Mouse (Mus musculus) myocyte (in vitro differentiated cells): ENCODE measurements at regions not wholly inside any gene's neighbourhood (a gene's known extent, or its start where the extent isn't known, plus 50 kb on each side); places are given as distances from the start of the nearest gene placed in this dataset.

ENCODE experiments used
- H3K27me3 ChIP-seq: one replicate; pipeline ENCODE4 v1.6.1; 2011; ENCODE audit not compliant: control insufficient read depth, insufficient read depth, insufficient read length
- H3K36me3 ChIP-seq: one replicate; pipeline ENCODE4 v1.6.1; 2011; ENCODE audit not compliant: control insufficient read depth, insufficient read depth
- H3K4me2 ChIP-seq: one replicate; pipeline ENCODE4 v1.6.1; 2011; ENCODE audit warnings: low read depth, control low read depth
- H3K4me3 ChIP-seq: one replicate; pipeline ENCODE4 v1.5.1; 2011; ENCODE audit warnings: mild to moderate bottlenecking, control low read depth, moderate library complexity
- H3K79me2 ChIP-seq: one replicate; pipeline ENCODE4 v1.6.1; 2011; ENCODE audit not compliant: control insufficient read depth, insufficient read depth
- H3ac ChIP-seq: one replicate; pipeline ENCODE4 v1.6.1; 2011; ENCODE audit not compliant: control insufficient read depth, insufficient read length
- CEBPB ChIP-seq: IDR thresholded peaks from 2 replicates; pipeline ENCODE4 v1.6.1; 2011; ENCODE audit warnings: mild to moderate bottlenecking, moderate library complexity; ENCODE audit not compliant: poor library complexity, insufficient read depth, severe bottlenecking
- E2F4 ChIP-seq: IDR thresholded peaks from one replicate; pipeline ENCODE4 v1.6.1; 2011; ENCODE audit warnings: mild to moderate bottlenecking, control low read depth, moderate library complexity; ENCODE audit not compliant: insufficient read depth
- MAX ChIP-seq: IDR thresholded peaks from one replicate; pipeline ENCODE4 v1.6.1; 2011; ENCODE audit warnings: low read depth, mild to moderate bottlenecking, control low read depth
- MYOD1 ChIP-seq, 3 experiments: IDR thresholded peaks; one replicate each; pipeline ENCODE4 v1.6.1; 2011; ENCODE audit warnings: control low read depth in 2 of 3, low read depth in 2 of 3, mild to moderate bottlenecking in 2 of 3, moderate library complexity in 1 of 3; ENCODE audit not compliant: insufficient read length in 2 of 3, control insufficient read depth in 1 of 3
- MYOG ChIP-seq, 3 experiments: IDR thresholded peaks; one replicate each; pipeline ENCODE4 v1.6.1; 2011; ENCODE audit warnings: control low read depth in 2 of 3, low read depth in 2 of 3, mild to moderate bottlenecking in 2 of 3; ENCODE audit not compliant: insufficient read length in 2 of 3, control insufficient read depth in 1 of 3, insufficient read depth in 1 of 3
- POLR2A ChIP-seq: IDR thresholded peaks from one replicate; pipeline ENCODE4 v1.6.1; 2011; ENCODE audit warnings: low read depth, mild to moderate bottlenecking, control low read depth, moderate library complexity; ENCODE audit not compliant: insufficient read length
- POLR2AphosphoS2 ChIP-seq: IDR thresholded peaks from one replicate; pipeline ENCODE4 v1.6.1; 2011; ENCODE audit warnings: low read depth, control low read depth; ENCODE audit not compliant: insufficient read length
- REST ChIP-seq: IDR thresholded peaks from one replicate; pipeline ENCODE4 v1.6.1; 2011; ENCODE audit warnings: mild to moderate bottlenecking, control low read depth, moderate library complexity; ENCODE audit not compliant: insufficient read depth, insufficient read length
- SRF ChIP-seq: IDR thresholded peaks from one replicate; pipeline ENCODE4 v1.6.1; 2011; ENCODE audit warnings: low read depth; ENCODE audit not compliant: control insufficient read depth, insufficient read length
- TCF12 ChIP-seq: IDR thresholded peaks from one replicate; pipeline ENCODE4 v1.6.1; 2011; ENCODE audit warnings: mild to moderate bottlenecking, control low read depth; ENCODE audit not compliant: poor library complexity, insufficient read depth, severe bottlenecking
- TCF3 ChIP-seq: IDR thresholded peaks from one replicate; pipeline ENCODE4 v1.6.1; 2011; ENCODE audit warnings: low read depth, control low read depth; ENCODE audit not compliant: insufficient read length
- USF1 ChIP-seq: IDR thresholded peaks from one replicate; pipeline ENCODE4 v1.6.1; 2011; ENCODE audit warnings: low read depth, mild to moderate bottlenecking, control low read depth, moderate library complexity

GRCm38 (mm10) chr17:15251641-15252040, 125.0 kb downstream of the Dll1 start:
- TF ChIP-seq MYOG (IDR thresholded peaks at IDR 0.05; ENCODE audit: control insufficient read depth in 1 of 3, insufficient read depth in 1 of 3, insufficient read length in 2 of 3, low read depth in 2 of 3) (no peak), MAX (no peak), POLR2A (no peak), E2F4 (no peak), USF1 (no peak), SRF (no peak), TCF3 (no peak), CEBPB (no peak), MYOD1 (IDR thresholded peaks at IDR 0.05; ENCODE audit: control insufficient read depth in 1 of 3, insufficient read length in 2 of 3, low read depth in 2 of 3) (no peak), REST (no peak), POLR2AphosphoS2 (no peak), TCF12 (no peak)
- no peaks in the 10 kb centered on the region for H3K27me3 ChIP-seq
- no peaks in the 10 kb centered on the region for H3K79me2 ChIP-seq
- H3K4me2 ChIP-seq, result no peak overlapping the region
- no peak overlapping the region for H3ac ChIP-seq
- no peak overlapping the region for H3K4me3 ChIP-seq
- H3K36me3 ChIP-seq, result no peaks in the 10 kb centered on the region

- Histone ChIP-seq H3K27me3 (no peaks in the 10 kb centered on the region), H3K4me3 (no peak overlapping the region), H3K79me2 (no peaks in the 10 kb centered on the region), H3ac (no peak overlapping the region), H3K36me3 (no peaks in the 10 kb centered on the region), H3K4me2 (no peak overlapping the region)
- TF ChIP-seq POLR2A, result no peak
- TF ChIP-seq MAX, result no peak
- TF ChIP-seq CEBPB, result no peak
- TF ChIP-seq TCF3, result no peak
- TF ChIP-seq MYOD1 (IDR thresholded peaks at IDR 0.05; ENCODE audit: control insufficient read depth in 1 of 3, insufficient read length in 2 of 3, low read depth in 2 of 3), result peak in 2 of 3 experiments; percentile 60 to 65
- TF ChIP-seq MYOG (IDR thresholded peaks at IDR 0.05; ENCODE audit: control insufficient read depth in 1 of 3, insufficient read depth in 1 of 3, insufficient read length in 2 of 3, low read depth in 2 of 3), result peak in 2 of 3 experiments; percentile 50 to 73
Observed at GRCm38 (mm10) chr17:15248417-15248791, 128.3 kb downstream of the Dll1 start.

GRCm38 (mm10) chr17:15247546-15248416, 128.9 kb downstream of the Dll1 start:
- Histone ChIP-seq H3K4me2 (no peak overlapping the region), H3K27me3 (no peaks in the 10 kb centered on the region), H3K4me3 (no peak overlapping the region), H3K36me3 (no peaks in the 10 kb centered on the region), H3K79me2 (no peaks in the 10 kb centered on the region), H3ac (no peak overlapping the region)
- TF ChIP-seq CEBPB, result no peak
- no peak for TF ChIP-seq TCF3
- TF ChIP-seq MAX, result no peak
- no peak for TF ChIP-seq MYOD1 (IDR thresholded peaks at IDR 0.05; ENCODE audit: control insufficient read depth in 1 of 3, insufficient read length in 2 of 3, low read depth in 2 of 3)
- TF ChIP-seq USF1, result no peak
- TF ChIP-seq E2F4, result no peak
- TF ChIP-seq REST, result no peak
- no peak for TF ChIP-seq MYOG (IDR thresholded peaks at IDR 0.05; ENCODE audit: control insufficient read depth in 1 of 3, insufficient read depth in 1 of 3, insufficient read length in 2 of 3, low read depth in 2 of 3)
- no peak for TF ChIP-seq POLR2A
- TF ChIP-seq TCF12, result no peak
- no peak for TF ChIP-seq SRF
- TF ChIP-seq POLR2AphosphoS2, result no peak

GRCm38 (mm10) chr17:15242976-15243635, 133.6 kb downstream of the Dll1 start:
- no peak overlapping the region for H3K4me2 ChIP-seq
- peaks cover 7% of the 10 kb centered on the region for H3K27me3 ChIP-seq
- no peaks in the 10 kb centered on the region for H3K79me2 ChIP-seq
- TF ChIP-seq POLR2AphosphoS2 (no peak), POLR2A (no peak), E2F4 (no peak), TCF12 (no peak), TCF3 (no peak), SRF (no peak), REST (no peak), CEBPB (no peak), MYOG (IDR thresholded peaks at IDR 0.05; ENCODE audit: control insufficient read depth in 1 of 3, insufficient read depth in 1 of 3, insufficient read length in 2 of 3, low read depth in 2 of 3) (no peak), USF1 (no peak), MAX (no peak), MYOD1 (IDR thresholded peaks at IDR 0.05; ENCODE audit: control insufficient read depth in 1 of 3, insufficient read length in 2 of 3, low read depth in 2 of 3) (no peak)
- H3ac ChIP-seq, result no peak overlapping the region
- H3K36me3 ChIP-seq, result no peaks in the 10 kb centered on the region
- no peak overlapping the region for H3K4me3 ChIP-seq
